Mouse (Mus musculus): ENCODE measurements around the gene Ets2. TPM values are rescaled to one million over a fixed set of nuclear protein-coding genes. Genes with fewer than 3 reads are reported as not detected.

The Ets2 gene
- 23.9 and 28.7 TPM in 2 replicates for polyA plus RNA-seq (2015; fragmentation: Nextera tagmentation; extraction: Ambion mirVana)

DNA sequence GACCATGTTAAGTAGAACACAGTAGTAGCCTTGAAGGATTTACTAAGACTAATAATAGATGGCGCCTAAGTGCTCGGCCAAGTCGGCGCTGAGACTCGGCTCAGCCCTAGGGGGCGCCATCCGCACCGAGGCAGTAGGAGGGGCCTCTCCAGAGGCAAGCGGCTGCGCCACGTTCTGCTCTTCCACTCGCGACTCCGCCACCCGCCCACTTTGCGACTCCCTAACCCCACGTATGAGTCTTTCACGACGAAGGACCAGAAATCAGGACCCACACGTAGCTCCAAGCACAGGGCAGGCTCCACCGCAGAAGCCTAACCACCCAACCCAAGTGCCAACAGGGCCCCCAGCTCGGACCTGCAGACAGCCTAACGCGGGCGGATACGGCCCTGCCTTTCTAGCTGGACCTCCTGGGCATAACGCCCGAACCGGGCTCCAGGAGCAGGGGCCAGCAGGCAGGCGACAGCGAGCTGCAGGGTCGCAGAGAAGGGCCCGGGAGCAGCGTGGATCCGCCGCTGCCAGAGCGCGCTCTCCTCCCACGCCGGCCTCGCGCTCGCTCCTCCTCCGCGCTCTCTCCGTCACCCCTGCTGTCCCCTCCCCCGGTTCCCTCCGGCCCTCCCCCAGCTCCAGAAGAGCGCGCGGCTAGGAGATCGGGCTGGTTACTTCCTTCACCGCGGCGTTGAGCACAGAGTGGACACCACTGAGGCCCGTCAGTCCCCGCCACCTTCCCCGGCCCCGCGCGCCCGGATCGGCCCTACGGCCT, at the start of gene Ets2:
TSS of gene Ets2 (plus strand) at position 274 of the 760 bp plus-strand sequence.
- Histone ChIP-seq H3K9me3 (no peaks in the 10 kb centered on the region), H3K4me2 (peak within 1 kb of the TSS; percentile 90), H3K27me3 (no peaks in the 10 kb centered on the region), H3K36me3 (peaks cover 5% of the 10 kb centered on the region; the same call in 1 of the 2 replicates), H3K27ac (replicated peaks) (peak within 1 kb of the TSS; percentile 90), H3K4me3 (peak within 1 kb of the TSS; percentile 91), H3K9ac (peak within 1 kb of the TSS; percentile 93), H3K4me1 (replicated peaks) (peaks cover 36% of the 10 kb centered on the region)
- ATAC-seq (ENCODE audit: low read depth), result peak; percentile 96
- under 1% methylated on average over 64 of the region's 64 CpGs for WGBS

DNA sequence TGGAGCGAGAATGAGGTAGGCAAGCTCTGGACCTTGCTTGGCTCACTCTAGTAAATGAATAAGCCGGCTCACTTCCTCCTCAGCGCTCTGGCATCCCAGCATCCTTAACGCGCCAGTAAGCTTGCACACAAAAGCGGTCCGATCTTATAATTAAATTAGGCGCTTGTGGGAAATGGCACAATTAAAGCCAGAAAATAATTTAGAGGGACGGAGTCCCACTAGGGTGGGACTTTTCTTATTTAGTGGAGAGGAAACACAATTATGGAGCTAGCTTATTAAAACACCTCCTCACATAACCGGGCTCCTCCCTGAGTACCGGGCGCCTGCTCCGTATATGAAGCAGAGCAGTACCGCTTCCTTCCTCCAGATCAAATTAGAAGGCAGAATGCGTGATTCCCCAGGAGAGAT, 47.7 kb upstream of the Ets2 start:
- no peak overlapping the region for H3K4me3 ChIP-seq
- no peaks in the 10 kb centered on the region for H3K36me3 ChIP-seq
- WGBS, result 60% methylated on average over 15 of the region's 15 CpGs
- peak; percentile 92 for ATAC-seq (ENCODE audit: low read depth)
- H3K9ac ChIP-seq, result no peak overlapping the region
- H3K9me3 ChIP-seq, result 0 out of 2 replicates have a peak, but pooled peaks cover 3% of the 10 kb centered on the region
- peak overlapping the region; percentile 90 for H3K27ac ChIP-seq (replicated peaks)
- H3K4me1 ChIP-seq (replicated peaks), result 0 out of 2 replicates have a peak, but pooled peaks cover 6% of the 10 kb centered on the region
- H3K27me3 ChIP-seq, result no peaks in the 10 kb centered on the region
- H3K4me2 ChIP-seq, result peak overlapping the region; percentile 29

DNA sequence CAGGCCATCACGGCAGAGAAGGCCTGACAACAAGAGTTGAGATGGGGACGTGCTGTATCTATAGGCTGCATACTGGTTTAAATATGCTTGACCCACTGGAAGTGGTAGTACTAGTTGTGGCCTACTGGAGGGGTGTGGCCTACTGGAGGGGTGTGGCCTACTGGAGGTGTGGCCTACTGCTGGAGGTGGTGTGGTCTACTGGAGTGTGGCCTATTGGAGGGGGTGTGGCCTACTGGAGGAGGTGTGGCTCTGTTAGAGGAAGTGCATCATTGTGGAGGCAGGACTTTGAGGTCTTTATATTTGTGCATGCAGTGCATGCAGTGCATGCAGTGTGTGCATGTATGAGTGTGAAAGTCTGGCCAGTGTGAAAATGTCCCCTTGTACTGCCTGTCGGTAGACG, 45.3 kb upstream of the Ets2 start:
- ATAC-seq (ENCODE audit: low read depth), result no peak
- Histone ChIP-seq H3K9me3 (0 out of 2 replicates have a peak, but pooled peaks cover 3% of the 10 kb centered on the region), H3K4me3 (no peak overlapping the region), H3K9ac (no peak overlapping the region), H3K27ac (replicated peaks) (no peak overlapping the region), H3K4me2 (no peak overlapping the region), H3K36me3 (no peaks in the 10 kb centered on the region), H3K27me3 (no peaks in the 10 kb centered on the region), H3K4me1 (replicated peaks) (peaks cover 12% of the 10 kb centered on the region)
- 95% methylated on average over 4 of the region's 4 CpGs for WGBS

DNA sequence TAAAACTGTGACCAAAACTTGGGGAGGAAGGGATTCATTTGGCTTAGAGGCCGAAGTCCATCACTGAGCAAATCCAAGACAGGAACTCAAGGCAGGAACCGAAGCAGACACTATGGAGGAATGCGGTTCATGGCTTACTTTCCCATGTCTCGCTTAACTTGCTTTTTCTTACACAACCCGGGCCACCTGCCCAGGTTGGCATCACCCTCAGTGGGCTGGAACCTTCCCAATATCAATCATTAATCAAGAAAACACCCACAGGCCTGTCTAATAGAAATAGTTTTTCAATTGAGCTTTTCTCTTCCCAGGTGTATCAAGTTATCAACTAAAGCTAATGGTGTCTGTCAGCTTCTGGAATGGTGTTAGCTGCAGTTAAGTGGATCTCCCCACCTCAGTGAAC, 44.7 kb upstream of the Ets2 start:
- H3K4me3 ChIP-seq, result no peak overlapping the region
- no peak overlapping the region for H3K9ac ChIP-seq
- H3K4me2 ChIP-seq, result no peak overlapping the region
- H3K27me3 ChIP-seq, result no peaks in the 10 kb centered on the region
- no peak for ATAC-seq (ENCODE audit: low read depth)
- H3K4me1 ChIP-seq (replicated peaks), result peaks cover 12% of the 10 kb centered on the region
- no peaks in the 10 kb centered on the region for H3K36me3 ChIP-seq
- 95% methylated on average over 5 of the region's 5 CpGs for WGBS
- no peak overlapping the region for H3K27ac ChIP-seq (replicated peaks)
- H3K9me3 ChIP-seq, result 0 out of 2 replicates have a peak, but pooled peaks cover 3% of the 10 kb centered on the region

DNA sequence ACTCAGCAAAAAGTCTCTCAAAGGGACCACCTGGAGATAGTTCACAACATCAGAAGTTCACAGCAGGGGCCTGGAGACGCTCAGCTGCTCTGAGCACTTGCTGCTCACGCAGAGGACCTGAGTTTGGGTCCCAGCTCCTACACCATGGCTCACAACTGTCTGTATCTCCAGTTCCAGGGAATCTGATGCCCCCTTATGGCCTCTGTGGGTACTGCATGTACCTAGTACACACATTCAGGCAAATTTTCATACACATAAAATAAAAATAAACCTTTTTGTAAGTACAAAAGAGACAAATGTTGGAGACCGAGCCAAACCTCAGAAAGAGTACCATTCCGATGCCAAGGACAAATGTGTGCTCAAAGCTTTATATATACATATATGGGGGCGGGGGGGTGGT, 44.1 kb upstream of the Ets2 start:
- Histone ChIP-seq H3K9me3 (0 out of 2 replicates have a peak, but pooled peaks cover 3% of the 10 kb centered on the region), H3K4me3 (no peak overlapping the region), H3K4me1 (replicated peaks) (peaks cover 12% of the 10 kb centered on the region), H3K36me3 (no peaks in the 10 kb centered on the region), H3K9ac (no peak overlapping the region), H3K27ac (replicated peaks) (no peak overlapping the region), H3K4me2 (no peak overlapping the region), H3K27me3 (no peaks in the 10 kb centered on the region)
- WGBS, result 91% methylated on average over 5 of the region's 5 CpGs
- ATAC-seq (ENCODE audit: low read depth), result no peak

DNA sequence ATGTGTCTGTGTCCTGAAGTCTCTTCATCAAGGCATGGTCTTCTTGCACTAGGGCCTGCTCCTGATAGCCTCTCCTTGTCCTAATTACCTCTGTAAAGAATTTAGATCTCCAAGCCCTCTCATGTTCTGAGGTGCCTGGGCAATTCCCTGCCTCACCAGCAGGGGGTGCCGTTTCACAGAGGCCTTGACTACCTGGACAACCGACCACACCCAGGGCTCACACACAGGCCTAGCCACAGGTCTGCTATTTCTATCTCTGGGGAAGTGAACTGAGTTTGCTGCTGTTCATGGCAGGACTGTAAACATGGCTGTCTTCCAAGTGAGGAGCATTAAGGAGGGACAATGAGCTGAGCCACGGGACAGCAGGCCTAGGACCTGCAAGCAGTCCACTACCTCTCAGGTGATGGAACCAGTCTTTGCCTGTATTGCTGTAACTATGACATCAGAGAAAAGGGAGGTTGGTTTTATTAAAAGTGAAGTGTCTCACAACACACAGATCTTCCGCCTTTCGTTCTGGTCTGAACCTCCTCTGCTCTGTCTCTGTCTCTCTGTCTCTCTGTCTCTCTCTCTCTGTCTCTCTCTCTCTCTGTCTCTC, 42.9 kb upstream of the Ets2 start:
- H3K9me3 ChIP-seq, result 0 out of 2 replicates have a peak, but pooled peaks cover 3% of the 10 kb centered on the region
- H3K4me3 ChIP-seq, result no peak overlapping the region
- H3K27me3 ChIP-seq, result no peaks in the 10 kb centered on the region
- no peak overlapping the region for H3K4me2 ChIP-seq
- H3K9ac ChIP-seq, result no peak overlapping the region
- H3K27ac ChIP-seq (replicated peaks), result no peak overlapping the region
- H3K36me3 ChIP-seq, result no peaks in the 10 kb centered on the region
- peaks cover 12% of the 10 kb centered on the region for H3K4me1 ChIP-seq (replicated peaks)
- WGBS, result 61% methylated on average over 5 of the region's 5 CpGs
- no peak for ATAC-seq (ENCODE audit: low read depth)

DNA sequence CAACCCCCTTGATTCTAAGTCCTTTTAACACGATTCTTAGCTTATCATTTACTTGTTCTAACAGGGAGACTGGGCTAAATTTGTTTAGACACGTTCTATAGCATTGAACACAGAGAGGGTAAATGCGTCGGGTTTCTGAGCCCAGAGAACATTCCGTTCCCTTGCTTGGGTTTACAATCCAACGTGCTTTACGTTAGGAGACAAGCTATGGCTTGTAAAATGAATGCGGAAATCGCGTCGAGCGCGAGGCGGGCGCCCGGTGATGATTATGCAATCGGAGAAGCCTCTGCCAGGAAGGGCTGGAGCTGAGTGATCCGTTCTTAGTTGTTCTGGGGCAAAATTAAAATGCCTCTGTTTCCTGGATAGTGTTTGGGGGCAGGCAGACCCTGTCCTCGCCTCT, 42.4 kb upstream of the Ets2 start:
- Histone ChIP-seq H3K9ac (no peak overlapping the region), H3K4me1 (replicated peaks) (peaks cover 12% of the 10 kb centered on the region), H3K27me3 (no peaks in the 10 kb centered on the region), H3K9me3 (0 out of 2 replicates have a peak, but pooled peaks cover 3% of the 10 kb centered on the region), H3K27ac (replicated peaks) (no peak overlapping the region), H3K36me3 (no peaks in the 10 kb centered on the region), H3K4me2 (no peak overlapping the region), H3K4me3 (no peak overlapping the region)
- ATAC-seq (ENCODE audit: low read depth), result no peak
- WGBS, result 83% methylated on average over 19 of the region's 19 CpGs

DNA sequence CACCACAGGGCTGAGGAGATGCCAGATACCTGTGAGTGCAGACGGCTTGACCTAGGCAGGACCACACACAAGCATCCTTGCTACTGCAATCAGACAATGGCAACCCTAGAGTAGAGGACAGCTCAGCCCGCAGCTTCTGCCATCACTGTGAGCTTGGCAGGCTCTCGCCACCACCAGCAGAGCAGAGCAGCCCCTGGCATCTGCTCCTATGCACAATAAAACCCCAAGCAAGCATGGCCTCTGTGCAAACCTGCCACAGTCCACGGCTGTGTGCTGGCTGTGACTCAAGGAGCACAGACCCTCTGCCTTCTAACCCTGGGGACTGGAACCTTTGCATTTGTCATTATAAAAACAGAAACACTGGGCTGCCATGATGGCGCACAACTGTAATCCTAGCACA, 41.0 kb upstream of the Ets2 start:
- no peak overlapping the region for H3K9ac ChIP-seq
- 76% methylated on average over 5 of the region's 5 CpGs for WGBS
- H3K4me3 ChIP-seq, result no peak overlapping the region
- no peak overlapping the region for H3K4me2 ChIP-seq
- no peak overlapping the region for H3K27ac ChIP-seq (replicated peaks)
- no peaks in the 10 kb centered on the region for H3K36me3 ChIP-seq
- ATAC-seq (ENCODE audit: low read depth), result no peak
- 0 out of 2 replicates have a peak, but pooled peaks cover 3% of the 10 kb centered on the region for H3K9me3 ChIP-seq
- peaks cover 6% of the 10 kb centered on the region for H3K4me1 ChIP-seq (replicated peaks)
- no peaks in the 10 kb centered on the region for H3K27me3 ChIP-seq

DNA sequence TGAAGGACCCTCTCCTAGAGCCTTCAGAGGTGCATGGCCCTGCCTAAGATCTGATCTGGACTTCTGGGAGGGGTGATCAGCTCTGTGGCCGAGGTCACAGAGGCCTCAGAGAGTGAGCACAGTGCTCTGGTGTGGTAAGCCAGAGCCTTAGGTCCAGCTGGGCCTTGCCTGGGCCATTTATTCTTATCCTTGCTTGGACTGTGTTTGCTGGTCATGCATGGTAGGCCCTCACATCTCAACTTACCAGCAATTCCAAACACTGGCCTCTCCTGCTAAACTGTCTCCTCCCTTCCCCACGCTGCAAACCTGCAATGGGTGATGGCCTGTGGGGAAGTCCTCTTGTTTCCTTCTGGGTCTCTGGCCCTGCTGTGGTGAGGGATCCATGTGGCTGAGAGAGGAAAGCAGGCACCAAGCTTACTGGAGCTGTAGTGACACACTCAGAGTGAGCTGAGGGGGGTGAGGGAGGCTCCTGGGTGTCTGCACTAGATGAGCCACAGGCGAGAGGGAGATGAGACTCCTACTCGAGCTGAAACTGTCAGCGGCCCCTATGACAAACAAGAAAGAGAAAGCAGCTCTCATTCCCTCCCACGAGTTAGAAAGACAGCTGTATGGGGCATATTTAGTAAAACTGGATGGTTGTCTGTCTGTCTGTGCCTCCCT, 36.3 kb upstream of the Ets2 start:
- Histone ChIP-seq H3K27ac (replicated peaks) (no peak overlapping the region), H3K4me3 (no peak overlapping the region), H3K4me1 (replicated peaks) (peaks cover 9% of the 10 kb centered on the region), H3K36me3 (no peaks in the 10 kb centered on the region), H3K4me2 (no peak overlapping the region), H3K9ac (no peak overlapping the region), H3K27me3 (no peaks in the 10 kb centered on the region), H3K9me3 (no peaks in the 10 kb centered on the region)
- WGBS, result 85% methylated on average over 6 of the region's 6 CpGs
- no peak for ATAC-seq (ENCODE audit: low read depth)

DNA sequence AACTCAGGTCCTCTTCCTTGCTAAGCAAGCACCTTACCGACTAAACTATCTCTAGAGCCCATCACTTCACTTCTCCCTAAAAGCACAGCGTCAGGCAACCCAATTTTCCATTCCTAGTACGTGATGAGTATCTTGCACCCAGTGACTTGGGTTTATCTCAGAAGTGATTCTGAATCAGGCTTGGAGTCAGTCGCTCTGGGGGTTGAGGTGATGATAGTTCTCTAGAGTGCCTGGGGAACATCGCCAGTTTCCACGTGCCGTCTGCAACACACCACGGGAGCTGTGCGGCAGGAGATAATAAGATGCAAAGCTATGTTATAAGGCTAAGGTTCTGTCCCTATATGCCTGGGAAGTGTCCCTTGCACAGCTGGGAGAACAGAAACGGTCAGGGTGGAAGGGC, 35.6 kb upstream of the Ets2 start:
- Histone ChIP-seq H3K9me3 (no peaks in the 10 kb centered on the region), H3K27me3 (no peaks in the 10 kb centered on the region), H3K36me3 (no peaks in the 10 kb centered on the region), H3K9ac (no peak overlapping the region), H3K27ac (replicated peaks) (no peak overlapping the region), H3K4me1 (replicated peaks) (0 out of 2 replicates have a peak, but pooled peaks cover 4% of the 10 kb centered on the region), H3K4me2 (no peak overlapping the region), H3K4me3 (no peak overlapping the region)
- ATAC-seq (ENCODE audit: low read depth), result no peak
- 90% methylated on average over 10 of the region's 10 CpGs for WGBS

DNA sequence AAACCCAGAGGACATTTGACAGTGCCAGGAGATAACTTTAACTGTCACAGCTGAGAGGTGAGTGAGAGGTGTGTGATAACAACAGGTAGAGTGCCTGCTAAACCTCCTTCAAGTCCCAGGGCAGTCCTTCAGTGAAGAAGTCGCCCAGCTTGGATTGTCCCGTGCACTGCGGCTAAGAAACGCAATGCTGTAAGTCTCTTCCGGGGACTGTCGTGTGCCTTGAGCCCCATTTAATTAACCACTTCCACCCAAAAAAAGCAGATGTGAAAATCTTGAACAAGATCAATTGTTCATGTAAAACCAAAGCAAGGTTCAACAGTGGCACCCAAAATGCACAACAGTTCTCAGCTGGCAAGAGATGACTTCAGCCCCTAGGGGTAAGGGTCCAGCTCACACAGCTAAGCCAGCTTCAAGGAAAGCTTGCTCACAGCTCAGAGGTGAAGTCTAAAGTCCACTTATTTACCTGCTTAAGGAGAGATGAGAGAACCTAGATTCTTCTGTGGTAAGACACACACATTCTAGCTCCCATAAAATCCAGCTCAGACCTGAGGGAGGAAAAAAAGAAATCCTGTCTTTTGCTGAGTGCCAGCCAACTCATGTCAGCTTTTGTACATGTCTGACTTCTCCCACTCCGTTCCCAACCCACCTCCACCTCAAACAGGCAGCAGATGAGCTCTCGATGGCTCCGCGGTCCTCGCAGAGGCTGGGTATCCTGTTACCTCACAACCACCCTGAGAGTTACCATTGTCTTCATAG, 34.3 kb upstream of the Ets2 start:
- H3K27ac ChIP-seq (replicated peaks), result no peak overlapping the region
- H3K4me1 ChIP-seq (replicated peaks), result 0 out of 2 replicates have a peak, but pooled peaks cover 4% of the 10 kb centered on the region
- H3K36me3 ChIP-seq, result no peaks in the 10 kb centered on the region
- H3K4me3 ChIP-seq, result no peak overlapping the region
- H3K4me2 ChIP-seq, result no peak overlapping the region
- no peaks in the 10 kb centered on the region for H3K9me3 ChIP-seq
- WGBS, result 77% methylated on average over 11 of the region's 11 CpGs
- no peak overlapping the region for H3K9ac ChIP-seq
- H3K27me3 ChIP-seq, result no peaks in the 10 kb centered on the region
- no peak for ATAC-seq (ENCODE audit: low read depth)
